Mouse (Mus musculus) megakaryocyte, embryonic 14.5 days (primary cell): Measurements from ENCODE around the gene Calhm3.

Experiments used
- FLI1 ChIP-seq: IDR thresholded peaks from 2 replicates; pipeline ENCODE4 v1.6.1; 2012; ENCODE audit warnings: low read length, inconsistent platforms, mixed read lengths
- GATA1 ChIP-seq: IDR thresholded peaks from 3 replicates; pipeline ENCODE4 v1.6.1; 2012; ENCODE audit warnings: mixed read lengths, low read length, inconsistent platforms, borderline replicate concordance

DNA sequence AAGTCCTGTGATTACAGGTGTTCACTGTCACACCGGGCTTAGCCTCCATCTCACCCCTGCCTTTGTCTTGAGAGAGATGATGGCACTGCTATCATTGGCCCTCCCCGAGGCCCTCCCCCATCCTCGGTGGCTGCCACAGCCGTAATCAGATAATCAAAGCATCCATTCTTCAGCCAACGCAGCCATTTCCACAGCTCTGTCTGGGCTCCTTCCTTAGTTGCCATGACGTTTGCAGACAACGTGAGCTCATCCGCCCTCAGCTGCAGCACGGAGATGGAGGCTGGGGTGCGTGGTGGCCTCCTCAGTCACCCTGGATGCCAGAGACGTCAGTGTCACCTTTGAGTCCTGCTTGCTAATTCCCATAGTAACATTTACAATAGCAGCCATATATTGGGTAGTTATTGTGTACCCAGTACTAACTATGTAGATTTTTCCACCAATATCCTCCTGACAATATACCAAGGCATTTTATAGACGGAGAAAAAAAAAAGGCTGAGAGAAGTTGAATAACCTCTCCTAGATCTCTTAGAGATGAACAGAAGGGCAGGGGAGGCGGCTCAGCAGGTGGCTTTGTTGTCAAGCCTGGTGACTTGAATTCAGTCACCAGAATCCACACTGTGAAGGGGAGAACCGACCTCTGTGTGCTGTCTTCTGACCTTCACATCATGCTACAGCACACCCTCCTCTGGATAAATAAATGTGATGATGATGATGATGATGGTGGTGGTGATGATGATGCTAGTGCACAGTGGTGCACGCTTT is 29.1 kb upstream of the Calhm3 start:
- TF ChIP-seq GATA1 (no peak), FLI1 (no peak)
